Mouse (Mus musculus): ENCODE results near the gene Ccdc167.
"Not testable (repeated sequence)": the region's sequence is repeated elsewhere in the genome, so short reads cannot be mapped to it uniquely, and the experiment has no call there.

Ccdc167 gene

GRCm38 (mm10) chr17:29719628-29720575 is 3.1 kb upstream of the Ccdc167 start:
- DNase-seq = peak; percentile 87

DNA sequence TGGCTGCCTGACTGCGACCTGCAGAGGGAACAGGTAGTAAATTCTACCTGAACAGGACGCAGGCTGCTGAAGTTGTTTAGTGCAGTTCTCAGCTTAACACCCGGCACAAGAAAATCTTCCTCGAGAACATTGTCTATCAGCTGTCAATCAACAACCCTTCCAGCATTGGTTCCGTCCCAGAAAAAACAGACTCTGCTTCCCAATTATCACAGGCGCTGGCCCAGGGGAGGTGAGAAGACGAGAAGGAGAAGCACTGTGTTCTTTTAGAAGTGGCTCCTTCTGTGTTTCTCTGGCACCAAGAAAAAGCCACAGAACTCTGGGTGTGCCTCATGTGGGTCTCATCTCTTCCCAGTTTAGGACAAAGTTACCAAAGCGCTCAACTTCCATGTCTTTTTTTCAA is 1.8 kb upstream of the Ccdc167 start:
- no peak for DNase-seq

- DNase-seq = not testable (repeated sequence)
Observed at GRCm38 (mm10) chr17:29713734-29714133, 3.1 kb downstream of the Ccdc167 start.

DNA sequence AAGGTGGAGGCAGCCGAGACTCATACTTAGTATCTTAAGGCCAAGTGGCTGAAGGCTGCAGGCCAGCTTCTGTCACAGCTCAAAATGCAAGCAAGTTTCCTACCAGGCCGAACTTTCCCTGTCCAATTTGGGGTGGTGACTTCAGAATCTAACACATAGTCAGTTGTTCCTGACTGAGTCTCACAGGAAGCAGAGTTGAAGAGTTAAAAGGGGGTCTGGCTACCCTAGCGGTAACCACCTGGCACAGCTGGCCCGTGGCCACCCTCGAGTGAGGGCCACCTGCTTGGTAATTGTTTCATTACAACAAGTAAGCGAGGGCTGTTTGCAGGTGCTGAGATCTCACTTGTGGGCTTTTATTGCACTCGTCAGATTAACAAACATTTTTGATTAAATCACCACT is 4.3 kb downstream of the Ccdc167 start:
- no peak for DNase-seq

DNA sequence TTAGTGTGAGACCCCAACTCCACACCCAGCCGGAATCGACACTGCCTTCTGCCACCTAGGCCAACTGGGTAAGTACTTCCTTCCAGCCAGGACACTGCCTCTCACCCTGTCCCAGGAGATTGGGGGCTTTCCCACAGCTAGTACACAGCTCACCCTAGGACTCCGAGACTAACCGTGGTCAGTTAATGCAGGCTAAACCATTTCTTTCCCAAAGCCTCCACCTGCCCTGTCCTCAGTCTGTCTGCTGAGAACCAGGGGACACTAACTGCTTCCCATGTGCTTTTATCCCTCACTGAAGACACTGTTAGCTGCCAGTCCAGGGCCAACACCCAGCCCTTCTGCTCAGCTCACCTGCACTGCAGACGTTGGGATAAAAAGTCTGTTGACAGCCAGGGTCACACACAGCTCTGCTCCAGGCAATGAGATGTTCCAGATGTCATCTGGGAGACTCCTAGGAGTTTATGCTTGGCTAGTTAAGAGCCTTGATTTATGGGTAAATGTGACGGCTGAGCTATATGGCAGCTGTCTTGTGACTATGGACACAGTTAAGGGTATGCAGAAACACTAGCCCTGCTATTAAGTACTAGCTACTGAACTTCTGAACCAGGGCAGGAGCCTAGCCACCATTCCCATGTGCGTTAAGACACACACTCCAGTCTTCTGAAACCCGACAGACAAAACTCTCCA is 5.0 kb downstream of the Ccdc167 start:
- no peak for DNase-seq

- peak; percentile 89 to 91 for DNase-seq
Observed at GRCm38 (mm10) chr17:29711076-29711744, 5.6 kb downstream of the Ccdc167 start.

- no peak for DNase-seq
Observed at GRCm38 (mm10) chr17:29710562-29711044, 6.2 kb downstream of the Ccdc167 start.

GRCm38 (mm10) chr17:29708783-29709182 is 8.1 kb downstream of the Ccdc167 start:
- DNase-seq = no peak

GRCm38 (mm10) chr17:29706981-29707545 is 9.8 kb downstream of the Ccdc167 start:
- no peak for DNase-seq

- no peak for DNase-seq
Observed at GRCm38 (mm10) chr17:29705881-29706280, 11.0 kb downstream of the Ccdc167 start.

GRCm38 (mm10) chr17:29704781-29705180 is 12.1 kb downstream of the Ccdc167 start:
- peak; percentile 63 to 75 for DNase-seq

DNA sequence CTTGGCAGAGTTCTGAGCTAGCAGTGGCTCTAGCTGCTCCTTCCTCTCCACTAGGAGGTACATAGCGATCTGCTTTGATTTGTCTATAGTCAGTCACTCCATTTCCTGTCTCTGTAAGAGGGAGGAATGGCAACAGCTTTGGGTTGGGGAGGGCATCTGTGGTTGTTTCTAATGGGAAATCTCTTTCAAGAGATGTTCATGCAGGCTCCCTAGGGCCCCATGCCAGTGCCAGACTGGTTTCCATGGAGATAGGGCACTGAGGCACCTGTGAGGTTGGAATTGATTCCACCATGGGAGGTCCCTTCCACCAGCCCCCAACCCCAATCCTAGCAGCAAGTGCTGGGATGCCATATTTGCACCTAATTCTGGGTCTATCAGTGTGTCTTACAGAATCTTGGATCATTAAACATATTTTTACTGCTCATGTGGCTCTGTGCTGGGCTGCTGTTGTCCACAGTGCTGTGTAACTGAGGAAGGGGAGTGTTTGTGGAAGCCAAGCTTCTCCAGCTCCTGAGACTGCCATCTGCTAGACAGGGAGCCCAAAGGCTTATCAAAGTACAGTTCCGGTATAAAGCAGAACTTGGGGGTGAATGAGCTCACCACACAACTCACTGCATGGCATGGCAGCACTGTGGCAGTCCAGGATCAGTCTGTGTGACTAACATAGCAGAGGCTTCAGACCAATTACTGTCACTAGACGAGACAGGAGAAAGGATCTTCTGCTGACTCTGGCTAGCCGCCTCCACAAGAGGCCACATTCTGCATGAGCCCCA is 13.7 kb downstream of the Ccdc167 start:
- no peak for DNase-seq

DNA sequence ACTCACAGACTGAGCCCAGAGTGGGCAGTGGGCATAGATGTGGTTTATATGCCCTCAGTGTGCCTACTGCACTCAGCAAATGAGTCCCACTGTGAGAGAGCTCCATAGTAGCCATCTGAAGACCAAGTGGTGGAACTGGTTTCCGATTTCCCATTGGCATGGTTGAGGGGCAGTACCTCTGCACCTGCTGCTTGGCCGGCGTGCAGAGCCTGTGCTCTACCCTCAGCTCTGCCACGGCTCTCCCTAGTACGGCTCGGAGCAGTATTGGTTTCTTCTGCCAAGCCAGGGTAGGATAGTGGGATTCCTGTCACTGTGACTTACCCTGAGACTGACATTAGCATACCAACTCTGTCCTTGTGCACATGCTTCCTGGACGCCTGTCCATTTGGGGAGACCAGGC is 16.3 kb downstream of the Ccdc167 start:
- no peak for DNase-seq

- no peak for DNase-seq
Observed at GRCm38 (mm10) chr17:29698421-29698820, 18.4 kb downstream of the Ccdc167 start.

DNA sequence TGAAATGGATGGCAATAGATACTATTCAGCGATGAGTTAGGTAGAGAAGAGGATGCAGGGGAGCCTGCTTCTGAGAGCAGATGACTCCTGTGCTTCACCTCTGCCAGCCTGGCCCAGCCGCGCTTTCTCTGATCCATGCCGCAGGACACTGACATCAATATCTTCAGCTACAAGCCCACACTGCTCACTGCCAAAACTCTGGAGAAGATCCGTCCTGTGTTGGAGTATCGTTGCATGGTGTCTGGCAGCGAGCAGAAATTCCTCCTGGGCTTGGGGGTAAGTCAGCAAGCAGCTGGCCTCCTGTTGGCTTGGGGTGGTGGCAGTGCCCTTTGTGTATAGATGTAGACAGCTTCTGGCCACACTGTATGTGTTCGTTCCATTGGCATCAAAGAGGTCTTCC is 19.9 kb downstream of the Ccdc167 start:
- no peak for DNase-seq

DNA sequence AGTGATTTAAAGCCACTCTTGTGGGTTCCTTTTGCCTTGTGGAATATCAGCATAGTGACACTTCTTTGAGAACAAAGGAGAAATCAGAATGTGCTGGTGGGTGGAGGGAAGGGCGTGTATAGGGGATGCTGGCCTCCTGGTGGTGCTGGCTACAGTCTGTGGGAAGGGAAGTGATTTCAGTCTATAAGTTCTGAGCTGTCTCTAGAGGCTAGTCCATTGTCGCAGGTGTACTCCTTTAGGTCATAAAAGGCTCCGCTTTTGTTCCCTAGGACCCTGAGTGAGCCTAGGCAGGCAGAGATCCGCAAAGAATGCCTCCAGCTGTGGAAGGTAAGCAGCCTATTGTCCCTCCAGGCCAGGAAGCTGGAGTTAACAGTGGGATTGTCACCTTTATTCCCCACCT is 22.3 kb downstream of the Ccdc167 start:
- DNase-seq = no peak

DNA sequence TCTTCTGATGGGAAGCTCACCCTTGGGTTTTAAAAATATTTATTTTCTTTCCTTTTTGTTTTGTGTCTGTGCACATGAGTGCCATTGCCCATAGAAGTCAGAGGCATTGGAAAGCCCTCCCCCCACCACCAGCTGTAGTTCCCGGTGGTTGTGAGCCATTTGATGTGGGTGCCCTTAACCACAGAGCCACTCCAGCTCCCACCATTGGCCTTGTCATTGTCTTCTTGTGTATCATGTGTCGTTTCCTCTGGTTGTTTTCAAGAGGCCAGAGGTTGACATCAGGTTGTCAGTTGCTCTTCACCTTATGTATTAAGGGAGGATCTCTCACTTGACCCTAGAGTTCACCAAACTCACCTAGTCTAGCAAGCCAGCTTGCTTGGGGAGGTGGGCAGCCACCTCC is 23.3 kb downstream of the Ccdc167 start:
- DNase-seq = no peak

DNA sequence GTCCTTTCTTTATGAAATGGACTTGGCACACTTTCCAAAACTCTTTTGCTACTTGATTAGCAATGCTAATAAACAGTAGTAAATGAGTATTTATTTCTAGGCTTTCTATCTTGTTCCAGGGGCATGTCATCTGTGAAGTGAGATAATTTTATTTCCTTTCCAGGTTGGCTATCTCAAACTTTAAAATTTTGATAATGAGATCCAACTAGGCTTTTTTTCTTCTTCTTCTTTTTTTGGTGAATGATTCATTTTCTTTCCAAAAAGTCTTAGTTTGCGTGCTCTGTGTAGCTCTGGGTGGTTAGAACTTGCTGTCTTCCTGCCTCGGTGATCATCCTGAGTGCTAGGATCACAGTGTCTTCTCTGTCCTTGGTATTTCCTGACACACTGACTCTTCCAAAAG is 24.0 kb downstream of the Ccdc167 start:
- DNase-seq = no peak

GRCm38 (mm10) chr17:29690257-29690656 is 26.6 kb downstream of the Ccdc167 start:
- no peak for DNase-seq

DNA sequence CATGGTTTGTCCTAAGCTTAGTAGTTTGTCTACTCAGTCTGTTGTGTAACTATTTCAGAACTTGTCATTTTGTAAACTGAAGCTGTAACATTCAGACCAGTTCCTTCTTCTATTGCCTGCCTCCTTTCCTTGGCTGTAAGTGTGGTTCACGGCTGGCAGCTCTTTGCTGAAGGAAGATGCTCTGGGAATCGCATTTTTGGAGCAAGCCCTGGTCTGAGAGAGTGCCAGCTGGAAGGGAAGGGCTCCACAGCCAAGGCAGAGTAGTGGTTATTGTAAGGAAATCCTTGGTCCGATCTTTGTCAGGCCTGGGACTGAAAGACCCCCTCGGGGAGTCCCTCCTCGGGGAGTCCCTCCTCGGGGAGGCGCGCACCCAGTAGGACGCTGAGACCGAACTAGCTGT is 28.2 kb downstream of the Ccdc167 start:
- DNase-seq = peak; percentile 67 to 76

GRCm38 (mm10) chr17:29687373-29687772 is 29.5 kb downstream of the Ccdc167 start:
- DNase-seq = no peak

- no peak for DNase-seq
Observed at GRCm38 (mm10) chr17:29686771-29687170, 30.1 kb downstream of the Ccdc167 start.

All from cerebellum, adult 18-20 months (tissue).